Mouse (Mus musculus) kidney, adult 2 months (tissue): ENCODE data around the gene Acot6.
"Not testable (repeated sequence)": the region's sequence is repeated elsewhere in the genome, so short reads cannot be mapped to it uniquely, and the experiment has no call there.

Experiments used
- CTCF ChIP-seq: fragments of 200-500 bp; conservative IDR thresholded peaks from 2 replicates; pipeline ENCODE4 v1.5.1; 2011; ENCODE audit warnings: low read depth, mild to moderate bottlenecking, control low read depth, low read length, moderate library complexity, mixed read lengths; ENCODE audit not compliant: insufficient read depth, insufficient read length
- POLR2A ChIP-seq: fragments of 200-500 bp; IDR thresholded peaks from one replicate; pipeline ENCODE4 v1.6.1; 2011; ENCODE audit warnings: low read depth, low read length, control low read depth

- TF ChIP-seq POLR2A, CTCF: not testable (repeated sequence)
Observed at GRCm38 (mm10) chr12:84069582-84069981, 30.9 kb upstream of the Acot6 start.
